Mouse (Mus musculus) brown adipose tissue, adult 24 weeks (tissue): ENCODE results near the gene Cblc. TPM values are rescaled to one million over a fixed set of nuclear protein-coding genes. Genes with fewer than 3 reads are reported as not detected.
A peak's percentile ranks its signal among the peaks of the same experiment; 100 is the strongest.

Experiments
- H3K27ac ChIP-seq: fragments of 200-500 bp; replicated peaks from 2 replicates; pipeline ENCODE4 v1.5.1; 2012; ENCODE audit warnings: low read depth, mild to moderate bottlenecking, low read length
- H3K4me1 ChIP-seq: fragments of 200-500 bp; 2 replicates; pipeline ENCODE4 v1.6.1; 2012; ENCODE audit warnings: low read length, mixed read lengths; ENCODE audit not compliant: control insufficient read depth, insufficient read depth, insufficient read length
- H3K4me3 ChIP-seq: fragments of 200-500 bp; 2 replicates; pipeline ENCODE4 v1.5.1; 2012; ENCODE audit warnings: low read depth, mild to moderate bottlenecking, low read length, moderate library complexity; ENCODE audit not compliant: insufficient read depth
- polyA plus RNA-seq: library from polyadenylated mRNA; stranded (reverse); fragments of >200 nt; gene quantifications from 2 replicates; pipeline ENCODE4 v1.2.4, GENCODE M21; 2012; ENCODE audit not compliant: missing spikeins, insufficient read depth, insufficient read length

Gene Cblc
- polyA plus RNA-seq, 1 experiment, result 1.6 TPM

DNA sequence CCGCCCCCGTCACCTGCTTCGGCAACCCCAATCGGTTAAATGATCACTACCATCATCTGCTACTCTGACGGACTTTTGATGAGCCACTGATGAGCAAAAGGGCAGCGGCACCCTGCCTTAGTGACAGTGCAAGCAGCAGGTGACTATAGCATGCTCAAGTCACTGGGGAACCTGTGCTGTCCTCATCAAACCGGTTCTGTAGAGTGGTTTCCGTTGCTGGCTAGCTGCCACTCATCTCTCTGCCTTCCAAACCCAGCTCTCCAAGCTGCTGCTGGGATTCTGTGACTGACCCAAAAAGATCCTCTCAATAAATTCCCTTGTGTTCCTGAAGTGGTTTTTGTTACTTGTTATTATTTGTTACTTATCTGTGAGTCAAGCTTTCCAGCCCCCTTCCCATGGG lies 18.0 kb downstream of the Cblc start:
- Histone ChIP-seq H3K27ac (no peak overlapping the region), H3K4me3 (no peak overlapping the region), H3K4me1 (peaks cover 5% of the 10 kb centered on the region; the same call in 1 of the 2 replicates)

DNA sequence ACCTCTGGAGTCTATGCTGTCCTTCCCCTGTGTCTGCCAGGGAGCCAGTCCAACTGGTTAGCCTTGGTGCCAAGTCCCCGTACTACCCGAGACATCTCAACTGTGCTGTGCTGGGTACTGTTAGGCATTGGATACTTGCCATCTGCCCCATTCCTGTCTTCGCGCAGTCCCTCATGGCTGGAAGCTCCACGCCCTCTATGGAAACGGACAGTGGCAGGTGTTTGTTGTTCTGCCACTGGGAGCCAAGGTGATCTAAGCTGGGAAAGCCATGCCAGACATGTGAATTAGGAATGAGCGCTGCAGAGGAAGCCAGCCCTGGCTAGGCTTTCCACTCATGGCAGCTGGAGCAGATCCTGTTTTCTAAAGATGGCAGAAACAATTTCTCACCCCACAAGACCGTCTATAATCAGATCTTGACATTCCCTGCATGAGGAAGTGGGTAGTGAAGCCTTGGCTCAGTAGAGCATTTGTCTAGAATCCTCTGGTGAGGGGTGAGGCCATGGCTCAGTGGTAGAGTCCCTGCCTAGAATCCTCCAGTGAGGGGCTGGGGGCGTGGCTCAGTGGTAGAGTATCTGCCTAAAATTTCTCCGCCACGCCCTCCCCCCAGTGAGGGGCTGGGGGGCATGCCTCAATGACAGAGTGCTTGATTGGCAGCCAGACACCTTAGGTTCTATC lies 19.4 kb downstream of the Cblc start:
- Histone ChIP-seq H3K27ac (no peak overlapping the region), H3K4me1 (no peaks in the 10 kb centered on the region), H3K4me3 (no peak overlapping the region)

DNA sequence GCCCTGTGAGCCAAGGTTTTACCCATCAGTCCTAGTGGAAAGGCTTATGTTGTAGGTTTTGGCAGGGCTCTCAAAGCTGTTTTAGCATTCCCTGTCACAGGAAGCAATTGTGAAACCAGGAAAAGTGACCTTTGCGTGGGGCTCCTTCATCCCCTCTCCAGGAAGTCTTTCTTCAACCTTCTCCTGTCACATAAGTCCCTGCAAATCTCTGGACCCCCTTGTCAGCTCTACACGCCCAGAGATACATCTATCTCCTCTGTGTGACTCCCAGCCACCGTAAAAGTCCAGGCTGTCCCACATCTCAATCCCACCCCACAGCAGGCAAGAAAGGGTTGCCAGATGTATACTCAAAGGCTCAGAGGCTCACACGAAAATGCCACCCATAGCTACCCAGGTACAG lies 24.9 kb downstream of the Cblc start:
- H3K4me1 ChIP-seq, result peaks cover 16% of the 10 kb centered on the region
- H3K27ac ChIP-seq, result no peak overlapping the region
- no peak overlapping the region for H3K4me3 ChIP-seq

DNA sequence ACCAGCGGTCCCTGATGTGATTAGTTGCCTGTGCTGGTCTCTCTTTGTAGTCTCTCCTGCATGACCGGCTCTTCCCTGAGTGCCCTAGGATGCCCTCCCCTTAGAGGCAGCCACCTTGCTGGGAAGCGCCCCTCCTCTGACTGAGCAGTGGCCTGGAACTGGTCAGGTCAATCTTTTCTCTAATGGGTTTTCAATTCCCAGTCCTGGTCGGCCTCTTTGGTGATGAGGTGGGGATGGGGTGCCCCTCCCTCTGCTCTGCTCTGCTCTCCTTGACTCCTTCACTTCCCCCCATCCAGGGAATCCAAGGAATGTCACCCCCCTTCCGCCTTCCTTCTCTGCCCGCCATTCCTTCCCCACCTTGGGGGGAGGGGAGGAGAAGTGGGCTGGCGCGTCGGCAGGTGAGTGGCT lies 25.6 kb downstream of the Cblc start, which contains the start of gene Bcam:
Gene Bcam, minus strand, starts transcription at position 33 of the 408 bp plus-strand sequence.
- peaks cover 16% of the 10 kb centered on the region for H3K4me1 ChIP-seq
- H3K4me3 ChIP-seq, result peak within 1 kb of the TSS; percentile 65
- peak within 1 kb of the TSS; percentile 56 for H3K27ac ChIP-seq

DNA sequence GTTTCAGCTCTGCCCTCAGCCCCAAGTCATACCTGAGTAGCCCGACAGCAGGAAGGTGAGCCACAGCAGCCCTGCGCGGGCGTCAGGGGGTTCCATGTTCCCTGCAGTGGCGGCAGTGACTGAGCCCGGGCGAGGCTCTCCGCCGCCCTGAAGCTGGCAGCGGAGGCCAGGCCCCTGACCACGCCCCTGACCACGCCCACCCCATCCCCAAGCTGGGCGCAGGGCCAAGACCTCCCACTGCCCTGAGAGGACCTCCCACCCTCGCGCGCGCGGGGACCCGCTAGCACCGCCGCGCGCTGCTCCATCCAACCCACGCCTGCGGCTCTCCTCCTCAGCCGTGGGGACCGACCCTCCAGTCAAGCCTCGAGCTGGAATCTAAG lies 26.2 kb downstream of the Cblc start:
- peak overlapping the region; percentile 65 for H3K4me3 ChIP-seq
- peak overlapping the region; percentile 56 for H3K27ac ChIP-seq
- H3K4me1 ChIP-seq, result peaks cover 17% of the 10 kb centered on the region

DNA sequence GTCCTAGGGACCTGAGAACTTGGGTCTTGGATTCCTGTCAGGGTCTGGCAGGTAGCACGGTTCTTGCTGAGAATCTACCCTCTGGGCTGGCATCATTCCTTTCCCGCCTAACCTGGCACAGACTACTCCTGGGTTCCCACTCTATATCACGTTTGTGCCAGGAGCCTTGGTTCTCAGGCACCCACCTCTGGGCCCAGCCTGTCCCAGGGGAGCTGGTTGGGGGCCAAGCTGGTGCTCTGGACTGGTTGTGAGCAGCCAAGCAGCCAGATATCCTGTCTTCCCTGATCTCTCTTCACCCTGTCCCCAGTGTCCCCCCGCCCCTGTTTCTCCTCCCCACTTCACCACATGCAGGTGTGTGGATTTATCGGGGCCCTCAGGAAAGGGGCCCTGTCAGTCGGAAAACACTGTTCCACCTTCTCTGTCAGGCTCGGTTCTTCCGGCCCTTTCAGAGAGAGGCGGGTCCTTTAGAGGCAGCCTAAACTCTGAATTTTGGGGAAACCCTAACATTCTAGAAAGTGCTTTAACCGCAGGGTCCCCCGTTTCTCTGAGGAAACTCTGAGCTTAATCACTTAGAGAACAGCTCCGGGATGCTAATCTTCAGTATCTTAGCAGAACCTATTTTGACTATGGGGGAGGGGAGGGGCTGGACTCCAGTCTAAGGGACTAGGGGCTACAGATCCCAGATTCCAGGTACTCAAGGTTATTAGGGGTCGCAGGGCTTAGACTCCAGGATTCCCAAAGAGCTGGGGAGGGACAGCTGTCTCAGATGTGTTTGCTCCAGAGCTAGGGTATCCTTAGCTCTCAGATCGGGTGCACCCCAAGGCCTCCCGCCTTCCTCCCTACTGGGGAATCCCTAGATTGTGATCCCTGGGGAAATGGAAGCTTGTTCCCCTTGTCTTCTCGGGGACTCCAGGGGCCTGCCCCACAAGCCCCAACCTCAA lies 26.9 kb downstream of the Cblc start:
- H3K4me1 ChIP-seq, result peaks cover 22% of the 10 kb centered on the region
- peak overlapping the region; percentile 65 for H3K4me3 ChIP-seq
- H3K27ac ChIP-seq, result peak overlapping the region; percentile 56

DNA sequence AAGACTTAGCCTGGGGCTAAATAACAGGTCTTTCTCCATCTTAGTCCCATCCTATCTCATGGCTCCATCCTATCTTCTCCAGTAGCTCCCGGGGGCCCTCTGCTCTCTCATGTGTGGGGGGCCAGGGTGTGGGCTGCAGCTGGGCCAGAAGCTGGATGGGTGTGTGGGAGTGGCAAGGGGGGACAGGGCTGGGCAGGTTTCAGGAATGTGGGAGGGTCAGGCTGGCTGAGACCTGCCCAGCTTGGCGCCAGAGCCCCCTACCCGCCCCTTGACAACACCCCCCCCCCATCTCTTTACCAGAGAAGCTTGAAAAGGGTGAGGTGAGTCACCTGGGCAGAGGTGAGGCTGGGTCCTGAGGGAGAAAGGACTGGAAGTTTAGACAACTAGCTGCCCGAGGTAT lies 27.6 kb downstream of the Cblc start:
- H3K4me3 ChIP-seq, result peak overlapping the region; percentile 65

DNA sequence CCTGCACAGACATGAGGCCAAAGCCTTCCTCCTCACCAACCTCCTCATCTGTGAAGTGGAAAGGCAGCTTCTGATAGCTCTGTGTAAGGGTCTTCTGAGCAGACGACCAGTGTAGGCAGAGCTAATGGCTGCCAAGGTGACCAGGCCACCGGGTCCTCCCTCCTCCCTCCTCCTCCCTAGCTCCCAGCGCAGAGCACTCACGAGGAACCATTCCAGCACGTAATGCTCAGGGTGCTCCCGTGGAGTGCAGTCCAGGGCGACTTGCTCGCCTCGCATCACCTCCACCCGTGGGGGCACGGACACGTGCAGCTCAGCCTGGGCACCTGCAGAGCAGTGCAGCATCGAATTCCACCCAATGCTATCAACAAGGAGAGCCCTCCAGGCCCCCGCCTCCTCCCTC lies 28.4 kb downstream of the Cblc start:
- Histone ChIP-seq H3K4me1 (peaks cover 31% of the 10 kb centered on the region), H3K4me3 (peak overlapping the region; percentile 21), H3K27ac (0 out of 2 replicates have a peak overlapping the region, but pooled peaks have one; percentile 10)

More for the DNA sequence above, 27.6 kb downstream of the Cblc start:
- Histone ChIP-seq H3K4me1 (peaks cover 26% of the 10 kb centered on the region), H3K27ac (no peak overlapping the region)

DNA sequence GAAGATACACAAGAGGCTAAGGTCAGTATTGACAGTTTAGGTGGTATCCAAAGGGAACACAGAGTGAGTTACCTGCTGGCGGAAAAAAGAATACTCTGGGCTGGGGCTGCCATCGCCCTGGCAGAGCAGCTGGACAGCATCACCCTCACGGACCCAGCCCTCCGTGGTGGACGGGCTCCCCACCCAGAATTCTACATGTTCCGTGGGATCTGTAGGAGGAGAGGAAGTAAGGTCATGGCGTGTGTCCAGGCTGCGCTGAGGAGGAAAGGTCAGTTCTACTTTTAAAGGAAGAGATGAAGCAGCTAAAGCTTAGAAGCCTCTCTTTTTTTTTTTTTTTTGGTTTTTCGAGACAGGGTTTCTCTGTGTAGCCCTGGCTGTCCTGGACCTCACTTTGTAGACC lies 32.0 kb downstream of the Cblc start:
- Histone ChIP-seq H3K27ac (peak overlapping the region; percentile 60), H3K4me1 (peaks cover 31% of the 10 kb centered on the region), H3K4me3 (no peak overlapping the region)

DNA sequence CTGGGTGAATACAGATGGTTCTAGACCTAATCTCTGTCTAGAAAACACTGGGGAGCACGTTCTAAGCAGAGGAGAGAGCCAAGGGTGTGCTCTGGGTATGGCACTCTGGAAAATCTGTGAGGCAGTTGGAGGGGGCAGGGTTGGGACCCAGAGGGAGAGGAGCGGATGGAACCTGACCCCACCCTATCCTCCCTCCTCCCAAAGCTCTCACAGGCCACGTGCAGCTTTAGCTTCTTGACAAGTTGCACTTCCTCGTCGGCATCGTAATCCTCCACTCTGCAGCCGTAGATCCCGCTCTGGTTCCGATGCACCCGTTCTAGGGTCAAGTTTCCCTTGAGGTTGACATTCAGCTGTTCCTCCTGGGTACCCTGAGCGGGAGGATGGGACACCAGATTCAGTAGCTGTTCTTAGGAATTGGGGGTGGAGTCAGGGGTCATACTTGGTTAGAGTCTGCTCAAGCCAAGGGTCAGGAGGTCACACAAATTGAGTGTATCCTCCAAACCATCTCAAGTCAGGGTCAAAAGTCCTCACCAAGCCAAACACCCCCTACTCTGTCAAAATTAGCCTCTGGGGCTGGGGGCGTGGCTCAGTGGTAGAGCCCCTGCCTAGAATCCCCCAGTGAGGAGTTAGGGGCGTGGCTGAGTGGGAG lies 32.7 kb downstream of the Cblc start:
- Histone ChIP-seq H3K4me3 (no peak overlapping the region), H3K27ac (peak overlapping the region; percentile 60), H3K4me1 (peaks cover 28% of the 10 kb centered on the region)

DNA sequence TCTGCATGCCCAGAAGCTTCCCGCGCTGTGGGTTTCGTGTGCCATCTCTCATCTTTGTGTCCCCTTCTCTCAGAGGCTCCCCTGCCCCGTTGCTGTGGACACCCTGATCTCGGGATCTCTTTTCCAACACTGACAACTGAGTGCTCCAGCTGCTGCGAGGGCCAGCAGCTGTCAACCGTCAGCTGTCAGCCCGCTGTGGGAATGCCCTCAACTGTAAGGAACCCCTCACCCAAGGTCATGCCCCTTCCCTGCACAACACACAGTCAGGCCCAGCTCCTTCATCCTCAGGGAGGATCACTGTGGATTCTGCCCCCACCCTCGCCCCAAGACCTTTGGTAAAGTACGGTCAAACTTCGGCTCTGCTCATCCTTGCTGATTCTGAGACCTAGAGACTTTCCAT lies 34.3 kb downstream of the Cblc start:
- Histone ChIP-seq H3K4me1 (peaks cover 19% of the 10 kb centered on the region), H3K4me3 (no peak overlapping the region), H3K27ac (no peak overlapping the region)

DNA sequence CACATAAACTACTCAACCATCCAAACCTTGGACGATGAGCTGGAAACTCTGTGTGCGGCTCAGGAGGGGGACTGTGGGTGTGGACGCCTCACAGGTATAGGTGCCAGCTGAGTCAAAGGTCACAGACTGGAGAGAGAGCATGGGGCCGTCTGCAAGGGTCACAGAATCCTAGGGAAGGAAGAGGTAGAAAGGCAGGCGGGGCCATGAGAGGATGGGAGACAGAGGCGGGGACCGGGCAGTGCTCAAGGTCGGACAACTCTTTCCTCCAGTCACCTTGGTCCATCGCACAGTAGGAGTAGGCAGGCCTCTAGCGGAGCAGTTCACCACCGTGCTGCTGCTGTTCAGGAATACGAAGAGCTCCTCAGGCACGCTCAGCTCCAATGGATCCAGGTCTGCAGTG lies 36.6 kb downstream of the Cblc start:
- Histone ChIP-seq H3K4me3 (no peak overlapping the region), H3K27ac (0 out of 2 replicates have a peak overlapping the region, but pooled peaks have one; percentile 27), H3K4me1 (peaks cover 31% of the 10 kb centered on the region)

DNA sequence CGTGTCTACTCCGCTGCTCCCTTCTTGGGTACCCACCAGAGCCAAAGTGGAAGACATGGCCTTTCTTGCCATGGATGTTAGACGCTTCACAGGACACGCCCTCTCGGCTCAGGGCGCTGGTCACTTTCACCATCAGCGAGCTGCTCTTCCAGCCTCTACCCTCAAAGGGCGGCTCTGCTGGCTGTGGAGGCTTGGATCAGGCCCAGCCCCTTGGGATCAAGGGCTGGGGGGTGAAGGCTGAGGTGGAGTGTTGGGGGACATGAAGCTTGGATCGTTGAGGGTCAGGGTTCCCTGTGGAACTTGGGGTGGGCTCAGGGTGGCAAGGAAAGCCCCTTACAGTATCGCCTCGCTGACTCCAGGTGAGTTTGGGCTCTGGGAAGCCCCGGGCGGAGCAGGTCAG lies 38.0 kb downstream of the Cblc start:
- Histone ChIP-seq H3K27ac (no peak overlapping the region), H3K4me1 (peaks cover 32% of the 10 kb centered on the region), H3K4me3 (no peak overlapping the region)

DNA sequence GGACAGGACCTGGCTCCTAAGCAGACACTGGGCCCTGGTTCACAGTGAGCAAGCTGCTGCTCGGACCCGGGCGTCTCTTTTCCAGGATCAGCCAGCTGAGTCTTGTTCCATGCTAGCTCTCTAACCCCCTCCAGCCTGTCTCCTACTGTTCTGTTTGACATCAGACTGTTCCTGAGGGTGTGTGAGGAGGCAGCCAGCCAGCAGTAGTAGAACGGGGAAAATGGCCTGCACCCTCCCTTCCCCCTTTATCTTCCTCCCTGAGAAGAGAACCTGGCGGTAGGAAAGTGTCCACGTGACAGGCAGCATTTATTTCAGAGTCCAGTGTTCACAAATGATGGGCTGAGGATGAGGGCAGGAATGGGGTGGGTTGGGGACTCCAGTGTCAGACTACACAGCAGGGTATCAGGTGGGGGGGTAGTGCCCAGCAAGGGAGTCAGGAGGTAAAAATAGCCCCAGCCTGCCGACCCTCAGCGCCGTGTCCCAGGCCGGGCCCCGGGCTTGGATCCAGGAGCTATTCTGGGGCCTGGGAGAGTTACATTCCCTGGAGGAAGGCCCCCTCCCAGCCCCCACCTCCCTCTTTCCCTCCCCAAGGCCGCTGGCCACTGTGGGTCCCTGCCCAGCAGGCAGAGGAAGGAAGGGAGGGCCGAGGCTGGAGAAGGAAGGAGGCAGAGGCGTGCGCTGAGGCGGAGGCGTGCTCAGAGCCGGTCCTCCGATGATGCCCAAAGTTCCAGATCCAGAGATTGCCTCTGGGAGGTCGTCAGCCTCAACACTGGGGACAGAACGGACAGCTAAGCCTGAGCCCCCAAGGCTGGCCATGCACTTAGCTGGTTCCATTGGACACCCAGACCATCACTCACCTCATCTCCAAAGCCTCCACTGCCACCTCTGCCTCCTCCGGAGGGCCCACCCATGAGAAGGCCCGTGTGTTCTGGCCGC lies 40.5 kb downstream of the Cblc start:
- peaks cover 32% of the 10 kb centered on the region for H3K4me1 ChIP-seq

More for the DNA sequence above, 40.5 kb downstream of the Cblc start:
- peak overlapping the region; percentile 93 for H3K27ac ChIP-seq
- H3K4me3 ChIP-seq, result peak overlapping the region; percentile 25
